Mouse (Mus musculus) layer of hippocampus, adult 2 months (tissue): ENCODE data around the gene Disc1. TPM values are rescaled to one million over a fixed set of nuclear protein-coding genes. Genes with fewer than 3 reads are reported as not detected.

ENCODE experiments used
- DNase-seq, 2 experiments: peaks; one replicate each; pipeline ENCODE4 v3.0.0; 2022; ENCODE audit warnings: low spot score in 2 of 2
- H3K27ac ChIP-seq: fragments of 200-600 bp; 2 replicates; pipeline ENCODE4 v1.8.1; 2022
- H3K4me3 ChIP-seq: fragments of 200-600 bp; 2 replicates; pipeline ENCODE4 v1.8.1; 2022; ENCODE audit warnings: mild to moderate bottlenecking
- CTCF ChIP-seq: fragments of 200-600 bp; conservative IDR thresholded peaks from 2 replicates; pipeline ENCODE4 v1.8.1; 2022; ENCODE audit warnings: antibody characterized with exemption, mild to moderate bottlenecking, moderate library complexity
- total RNA-seq, 2 experiments: library from RNA; stranded (reverse); gene quantifications; 2 replicates each; pipeline ENCODE4 v1.2.3; 2021

Gene Disc1
- total RNA-seq, 2 experiments from 2014 or later: 5.6 to 6.1 TPM

DNA sequence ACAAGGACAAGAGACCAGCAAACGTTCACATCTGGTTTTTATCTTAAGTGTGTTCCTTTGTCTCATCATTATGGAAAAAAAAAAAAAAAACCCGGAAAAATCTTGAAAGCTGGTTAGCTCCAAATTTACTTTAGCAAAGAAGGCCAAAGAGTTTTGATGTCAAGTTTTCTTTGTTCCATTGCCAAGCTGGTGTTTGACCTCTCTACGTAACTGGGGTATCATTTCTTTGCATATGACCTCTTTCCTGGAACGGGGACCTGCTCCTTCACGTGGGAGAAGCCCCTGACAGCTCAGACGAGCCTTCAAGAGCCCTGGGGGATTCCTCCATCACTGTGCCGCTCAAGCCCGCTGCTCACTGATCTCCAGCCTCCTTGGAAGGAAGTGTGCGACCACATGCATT is 10.1 kb upstream of the Disc1 start:
- no peak for TF ChIP-seq CTCF
- no peak overlapping the region for H3K4me3 ChIP-seq
- no peak for DNase-seq
- H3K27ac ChIP-seq: no peak overlapping the region

DNA sequence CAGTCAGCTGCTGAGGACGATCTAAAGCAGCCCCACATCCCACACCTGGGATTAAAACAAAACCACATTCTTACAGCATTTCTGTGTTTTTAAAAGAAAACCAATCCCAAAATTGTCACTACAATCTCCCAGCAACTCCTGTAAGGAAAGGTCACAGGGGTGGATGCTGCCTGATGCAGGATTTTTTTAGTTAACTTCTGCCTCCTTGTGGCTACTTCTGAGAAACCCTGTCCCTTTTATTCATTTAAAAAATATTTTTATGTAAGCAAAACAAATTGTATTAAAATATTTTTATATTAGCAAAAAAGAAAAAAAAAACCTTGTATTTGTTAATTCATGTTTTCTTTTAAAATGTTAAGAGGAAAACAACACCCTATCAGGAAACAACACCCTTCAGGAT is 8.2 kb upstream of the Disc1 start:
- Histone ChIP-seq H3K27ac (no peak overlapping the region), H3K4me3 (no peak overlapping the region)
- TF ChIP-seq CTCF: peak; percentile 53
- no peak for DNase-seq

DNA sequence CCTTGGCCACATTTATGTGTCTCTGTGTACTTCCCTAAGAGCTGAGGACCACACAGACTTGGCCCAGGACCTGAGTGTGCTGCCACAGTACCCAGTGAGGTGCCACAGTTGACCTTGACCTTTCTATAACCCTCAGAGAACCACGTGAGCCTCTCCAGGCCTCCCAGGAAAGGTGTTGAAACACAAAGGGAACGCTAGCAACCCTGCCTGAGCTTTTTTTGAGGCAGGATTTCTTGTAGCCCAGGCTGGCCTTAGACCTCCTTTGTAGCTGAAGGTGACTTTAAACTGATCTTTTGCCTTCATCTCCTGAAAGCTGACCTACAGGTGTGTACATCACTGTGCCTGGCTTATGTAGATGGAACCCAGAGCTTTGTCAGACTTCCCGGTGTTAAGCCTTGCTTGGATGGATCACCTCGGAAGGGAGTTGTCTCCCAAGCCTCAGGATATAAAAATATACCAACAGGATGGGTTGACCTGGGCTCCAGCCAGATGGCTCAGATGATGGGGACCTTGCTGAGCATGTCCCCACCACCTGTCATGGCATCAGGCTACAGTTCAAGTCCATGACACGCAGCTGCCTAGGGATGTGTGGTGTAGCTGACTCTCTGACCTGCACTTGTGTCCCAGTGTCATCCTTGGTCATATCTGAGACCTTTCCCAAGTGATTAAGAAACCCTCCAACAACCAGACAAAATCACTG is 4.8 kb upstream of the Disc1 start:
- H3K27ac ChIP-seq: no peak overlapping the region
- TF ChIP-seq CTCF: no peak
- no peak for DNase-seq
- no peak overlapping the region for H3K4me3 ChIP-seq

DNA sequence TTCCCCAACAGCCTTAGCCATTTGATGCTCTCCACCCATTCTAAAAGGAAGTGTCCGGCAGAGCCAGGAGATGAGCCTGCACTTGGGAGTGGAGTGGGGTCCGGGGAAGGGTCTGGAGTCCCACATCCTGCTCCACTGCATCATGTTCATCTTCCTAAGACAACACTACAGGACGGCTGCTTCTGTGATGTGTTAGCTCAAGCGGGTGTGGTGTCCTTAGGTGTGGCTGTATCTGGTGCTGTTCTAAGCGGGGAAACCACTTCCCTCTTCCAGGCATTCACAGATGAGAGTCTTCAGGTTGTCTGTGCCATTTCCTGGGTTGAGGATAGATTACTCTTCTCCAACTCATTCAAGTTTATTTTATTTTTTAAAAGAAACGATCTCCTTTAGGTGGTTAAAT is 4.2 kb upstream of the Disc1 start:
- DNase-seq: no peak
- H3K4me3 ChIP-seq: no peak overlapping the region
- TF ChIP-seq CTCF: no peak
- H3K27ac ChIP-seq: no peak overlapping the region

DNA sequence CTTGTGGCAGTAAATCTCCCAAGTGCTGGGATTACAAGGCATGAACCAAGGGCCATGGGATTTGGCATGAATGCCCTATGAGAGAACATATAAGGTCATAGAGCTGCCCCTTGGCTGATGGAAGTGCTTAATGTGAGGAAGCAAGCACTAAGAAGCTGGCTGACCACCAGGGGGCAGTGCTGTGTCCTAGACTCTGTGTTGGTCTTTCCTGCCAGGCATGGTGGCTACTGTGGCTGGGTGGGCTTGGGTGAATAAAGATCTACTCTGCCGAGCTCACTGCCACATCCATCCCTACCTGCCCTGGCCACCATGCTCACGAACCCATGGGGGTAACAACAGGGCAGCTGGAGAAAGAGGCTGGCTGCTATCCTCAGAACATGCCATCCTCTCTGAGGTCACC is 2.0 kb upstream of the Disc1 start:
- TF ChIP-seq CTCF: peak; percentile 89
- Histone ChIP-seq H3K27ac (no peak overlapping the region), H3K4me3 (no peak overlapping the region)
- peak in 1 of 2 experiments; percentile 79 for DNase-seq

DNA sequence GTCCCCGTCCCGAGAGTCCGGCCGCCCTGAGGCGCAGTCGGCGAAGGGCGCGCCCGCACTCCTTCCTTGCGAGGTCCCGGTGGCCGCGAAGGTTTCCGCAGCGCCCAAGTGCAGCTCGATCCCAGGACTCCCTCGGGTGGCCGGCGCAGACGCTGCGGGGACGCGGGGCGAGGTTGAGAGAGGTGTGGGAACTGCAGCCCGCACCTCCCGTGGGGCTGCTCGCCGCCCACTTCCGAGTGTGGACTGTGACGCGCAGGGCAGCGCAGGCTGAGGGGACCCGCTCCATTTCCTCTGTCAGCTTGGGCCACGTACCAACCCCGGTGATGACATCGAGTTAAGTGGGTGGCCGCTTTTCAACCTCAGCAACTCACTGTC is 428 bp downstream of the Disc1 start:
- peak overlapping the region; percentile 87 for H3K4me3 ChIP-seq
- peak overlapping the region; percentile 95 for H3K27ac ChIP-seq
- peak; percentile 18; the same call in 1 of the 2 replicates for TF ChIP-seq CTCF
- peak; percentile 48 for DNase-seq

DNA sequence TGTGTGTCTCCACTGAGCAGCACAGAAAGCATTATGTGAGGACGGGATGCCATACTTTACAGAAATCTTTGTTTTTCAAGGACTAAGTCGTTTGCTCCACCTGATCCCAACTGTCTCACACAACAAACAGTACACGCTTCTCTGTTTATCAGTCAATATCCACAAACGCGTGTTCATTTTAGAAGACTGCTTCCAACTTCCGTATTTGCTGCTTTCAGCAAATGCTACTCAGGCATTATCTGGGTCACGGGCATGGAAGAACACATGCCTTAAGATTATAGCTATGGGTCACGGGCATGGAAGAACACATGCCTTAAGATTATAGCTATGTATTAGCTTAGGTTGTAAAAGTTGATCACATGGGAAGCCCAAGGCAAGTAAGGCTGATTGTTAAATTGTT is 6.9 kb downstream of the Disc1 start:
- H3K27ac ChIP-seq: no peak overlapping the region
- H3K4me3 ChIP-seq: no peak overlapping the region
- no peak for TF ChIP-seq CTCF
- DNase-seq: no peak

DNA sequence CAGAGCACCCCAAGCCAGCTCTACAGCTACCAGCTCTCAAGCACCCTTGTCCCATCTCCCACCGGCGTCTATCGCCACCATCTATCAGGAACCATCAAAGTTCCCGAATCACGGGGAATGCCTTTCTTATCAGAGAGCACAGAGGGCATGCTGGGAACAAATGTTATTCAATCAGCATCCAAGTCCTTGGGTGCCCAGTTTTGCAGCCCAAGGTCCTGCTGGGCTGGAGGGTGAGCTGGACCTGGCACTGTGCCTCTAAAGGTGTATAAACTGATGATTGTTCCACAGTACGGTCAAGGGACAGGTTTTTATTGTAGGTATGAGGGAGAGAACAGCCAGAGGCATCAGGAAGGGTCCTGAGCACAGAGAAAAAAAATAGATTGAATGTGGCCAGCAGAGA is 11.6 kb downstream of the Disc1 start:
- peak overlapping the region; percentile 39; the same call in 1 of the 2 replicates for H3K27ac ChIP-seq
- DNase-seq: no peak
- H3K4me3 ChIP-seq: no peak overlapping the region
- TF ChIP-seq CTCF: no peak

DNA sequence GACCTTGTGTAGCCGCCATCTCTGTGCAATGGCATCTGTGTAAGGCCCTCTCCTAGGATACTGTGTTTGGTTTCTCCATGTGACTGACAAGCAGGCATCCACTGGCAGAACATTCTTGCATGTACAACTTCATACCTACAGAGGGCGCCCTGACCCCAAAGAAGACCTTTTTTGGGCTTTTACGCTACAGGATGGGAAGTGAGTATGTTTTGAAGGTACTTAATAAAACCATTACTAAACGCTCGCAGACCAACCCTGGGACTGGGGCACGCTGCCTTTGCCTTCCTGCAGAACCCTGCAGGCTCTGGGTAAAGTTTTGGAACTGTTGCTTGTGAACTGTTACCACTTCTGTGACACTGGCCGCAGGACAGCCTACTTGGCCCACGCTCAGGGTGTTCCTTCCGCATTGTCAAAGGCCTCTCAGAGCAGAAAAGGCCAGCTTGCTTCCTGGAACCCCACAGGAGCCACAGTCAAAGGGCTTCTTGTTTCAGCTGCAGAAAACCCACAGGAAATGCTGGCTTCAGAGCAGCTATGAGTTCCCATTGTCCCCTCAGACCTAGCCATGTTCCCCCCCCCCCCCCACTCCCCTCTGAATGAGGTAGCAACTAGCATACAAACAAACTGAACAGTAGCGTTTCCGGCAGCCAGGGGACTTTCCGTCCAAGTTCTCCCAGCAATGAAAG is 13.1 kb downstream of the Disc1 start:
- Histone ChIP-seq H3K4me3 (no peak overlapping the region), H3K27ac (peak overlapping the region; percentile 97)
- peak; percentile 85 for TF ChIP-seq CTCF
- DNase-seq: peak; percentile 66 to 78

DNA sequence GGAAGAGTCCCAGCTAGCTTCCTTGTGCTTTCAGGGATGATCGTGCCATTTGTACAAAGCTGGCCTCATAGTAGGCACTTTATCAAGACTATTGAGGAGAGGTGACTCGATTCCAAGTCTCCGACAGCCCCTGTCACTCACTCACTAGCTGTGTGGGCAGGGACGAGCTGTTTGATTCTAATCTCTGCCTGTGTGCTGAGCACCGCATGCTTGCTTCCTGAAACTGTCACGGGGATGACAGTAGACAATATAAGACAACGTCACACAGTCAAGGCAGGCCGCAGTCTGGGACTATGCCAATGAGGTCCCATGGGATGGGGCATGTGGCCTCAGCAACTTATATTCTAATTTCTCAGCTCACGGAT is 13.6 kb downstream of the Disc1 start:
- no peak for TF ChIP-seq CTCF
- DNase-seq: no peak
- Histone ChIP-seq H3K4me3 (no peak overlapping the region), H3K27ac (peak overlapping the region; percentile 97)

DNA sequence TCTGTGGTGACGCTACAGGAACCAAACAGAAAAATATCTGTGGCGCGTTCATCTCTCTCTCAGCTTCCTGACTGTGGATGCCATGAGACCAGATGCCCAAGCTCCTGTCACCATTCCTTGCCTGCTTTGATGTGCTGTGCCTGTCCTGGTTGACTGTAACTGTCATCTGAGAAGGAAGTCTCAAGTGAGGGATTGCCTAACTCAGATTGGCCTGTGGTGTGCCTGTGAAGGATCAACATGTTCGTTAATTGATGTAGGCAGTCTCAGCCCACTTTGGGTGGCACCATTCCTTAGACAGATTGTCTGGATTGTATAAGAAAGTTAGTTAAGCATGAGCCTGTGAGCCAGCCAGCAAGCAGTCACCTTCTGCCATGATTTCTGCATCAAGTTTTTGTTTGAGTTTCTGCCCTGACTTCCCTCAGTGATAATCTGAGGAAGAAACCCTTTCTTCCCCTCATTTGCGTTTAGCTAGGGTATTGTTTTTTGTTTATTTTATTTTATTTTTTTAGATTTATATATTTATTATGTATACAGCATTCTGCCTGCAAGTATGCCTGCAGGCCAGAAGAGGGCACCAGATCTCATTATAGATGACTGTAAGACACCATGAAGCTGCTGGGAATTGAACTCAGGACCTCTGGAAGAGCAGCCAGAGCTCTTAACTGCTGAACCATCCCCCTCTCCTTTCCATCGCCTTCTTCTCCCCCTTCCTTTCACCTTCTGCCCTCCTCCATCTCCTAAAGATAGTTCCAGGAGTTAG is 14.3 kb downstream of the Disc1 start:
- Histone ChIP-seq H3K27ac (peak overlapping the region; percentile 97), H3K4me3 (no peak overlapping the region)
- peak; percentile 68 for TF ChIP-seq CTCF
- DNase-seq: no peak

DNA sequence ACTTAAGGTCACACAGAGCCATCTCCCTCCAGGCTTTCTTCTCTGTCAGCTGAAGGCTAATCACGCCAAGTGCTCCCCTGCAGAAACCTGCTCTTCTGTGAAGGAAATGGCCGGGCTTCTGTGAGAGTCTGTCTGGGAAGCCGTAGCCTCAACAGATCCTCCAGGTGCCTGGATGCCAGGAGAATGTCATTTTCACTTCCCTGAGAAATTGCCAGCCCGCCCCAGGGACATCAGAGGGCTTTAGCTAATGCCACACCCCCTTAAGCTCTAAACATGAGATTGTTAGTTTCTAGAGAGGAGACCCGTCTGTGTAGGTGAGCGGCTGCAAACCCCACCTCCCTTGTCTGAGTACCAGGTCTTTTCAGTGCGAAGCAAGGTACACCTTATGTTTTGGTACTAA is 15.3 kb downstream of the Disc1 start:
- H3K4me3 ChIP-seq: no peak overlapping the region
- H3K27ac ChIP-seq: peak overlapping the region; percentile 97
- no peak for TF ChIP-seq CTCF
- DNase-seq: no peak

DNA sequence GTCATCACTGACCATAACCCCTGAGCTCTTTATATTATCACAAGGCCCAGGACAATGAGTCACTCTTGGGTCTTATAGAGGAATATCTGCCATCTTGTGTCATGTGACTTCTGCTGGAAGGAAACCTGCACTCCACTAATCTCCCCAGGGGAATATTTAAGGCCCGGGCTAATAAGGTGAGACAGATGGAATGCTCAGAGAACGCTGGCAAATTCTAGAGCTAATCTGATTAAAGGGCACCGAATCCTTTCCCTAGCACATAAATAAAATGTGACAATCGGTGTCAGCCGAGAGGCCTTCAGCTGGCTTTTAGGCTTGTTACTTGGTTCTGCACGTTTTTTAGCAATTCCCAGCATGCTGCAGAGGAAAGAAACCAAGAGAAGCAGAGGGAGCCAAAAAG is 15.7 kb downstream of the Disc1 start:
- no peak overlapping the region for H3K4me3 ChIP-seq
- no peak for DNase-seq
- peak overlapping the region; percentile 97 for H3K27ac ChIP-seq
- TF ChIP-seq CTCF: no peak
